Mouse (Mus musculus): ENCODE data around the gene Slc39a11. TPM values are rescaled to one million over a fixed set of nuclear protein-coding genes. Genes with fewer than 3 reads are reported as not detected.

Slc39a11 gene
- polyA plus RNA-seq, 1 experiment from 2014 or later, result 12.5 TPM

GRCm38 (mm10) chr11:113207966-113208365 is 441.9 kb downstream of the Slc39a11 start:
- 90% methylated on average over 10 of the region's 14 CpGs for WGBS
- no peak overlapping the region for H3K9ac ChIP-seq (replicated peaks; ENCODE audit: low read length)
- no peaks in the 10 kb centered on the region; the same call in 1 of the 2 replicates for H3K4me1 ChIP-seq (ENCODE audit: control insufficient read depth, insufficient read depth, low read length)
- H3K4me3 ChIP-seq (ENCODE audit: low read depth, low read length), result no peak overlapping the region
- ATAC-seq (replicated peaks; ENCODE audit: insufficient number of reproducible peaks, low FRiP score, low TSS enrichment, low read depth) (no peak), DNase-seq (ENCODE audit: low spot score) (no peak)
- H3K4me2 ChIP-seq (ENCODE audit: low read depth, low read length), result no peak overlapping the region
- H3K27me3 ChIP-seq (ENCODE audit: control insufficient read depth, insufficient read depth, low read length), result no peaks in the 10 kb centered on the region
- H3K36me3 ChIP-seq (replicated peaks; ENCODE audit: control insufficient read depth, insufficient read depth, low read depth, low read length), result no peaks in the 10 kb centered on the region
- no peak overlapping the region for H3K27ac ChIP-seq (replicated peaks; ENCODE audit: low read depth, low read length)
- no peaks in the 10 kb centered on the region for H3K9me3 ChIP-seq (replicated peaks; ENCODE audit: control insufficient read depth, low read length)

- Histone ChIP-seq H3K27me3 (ENCODE audit: control insufficient read depth, insufficient read depth, low read length) (no peaks in the 10 kb centered on the region), H3K4me2 (ENCODE audit: low read depth, low read length) (no peak overlapping the region), H3K4me1 (ENCODE audit: control insufficient read depth, insufficient read depth, low read length) (no peaks in the 10 kb centered on the region), H3K9ac (replicated peaks; ENCODE audit: low read length) (no peak overlapping the region), H3K9me3 (replicated peaks; ENCODE audit: control insufficient read depth, low read length) (no peaks in the 10 kb centered on the region), H3K4me3 (ENCODE audit: low read depth, low read length) (no peak overlapping the region), H3K27ac (replicated peaks; ENCODE audit: low read depth, low read length) (no peak overlapping the region), H3K36me3 (replicated peaks; ENCODE audit: control insufficient read depth, insufficient read depth, low read depth, low read length) (no peaks in the 10 kb centered on the region)
- DNase-seq (ENCODE audit: low spot score), result no peak
- no peak for ATAC-seq (replicated peaks; ENCODE audit: insufficient number of reproducible peaks, low FRiP score, low TSS enrichment, low read depth)
- WGBS, result 79% methylated on average over 10 of the region's 10 CpGs
These were observed 443.8 kb downstream of the Slc39a11 start for GRCm38 (mm10) chr11:113206099-113206498.

GRCm38 (mm10) chr11:113203008-113203407 is 446.9 kb downstream of the Slc39a11 start:
- DNase-seq (ENCODE audit: low spot score) (no peak), ATAC-seq (replicated peaks; ENCODE audit: insufficient number of reproducible peaks, low FRiP score, low TSS enrichment, low read depth) (no peak)
- H3K27me3 ChIP-seq (ENCODE audit: control insufficient read depth, insufficient read depth, low read length), result no peaks in the 10 kb centered on the region; the same call in 1 of the 2 replicates
- WGBS, result 87% methylated on average over 7 of the region's 7 CpGs
- no peak overlapping the region for H3K27ac ChIP-seq (replicated peaks; ENCODE audit: low read depth, low read length)
- H3K9me3 ChIP-seq (replicated peaks; ENCODE audit: control insufficient read depth, low read length), result no peaks in the 10 kb centered on the region
- H3K36me3 ChIP-seq (replicated peaks; ENCODE audit: control insufficient read depth, insufficient read depth, low read depth, low read length), result no peaks in the 10 kb centered on the region
- no peak overlapping the region for H3K9ac ChIP-seq (replicated peaks; ENCODE audit: low read length)
- no peak overlapping the region for H3K4me3 ChIP-seq (ENCODE audit: low read depth, low read length)
- no peak overlapping the region for H3K4me2 ChIP-seq (ENCODE audit: low read depth, low read length)
- H3K4me1 ChIP-seq (ENCODE audit: control insufficient read depth, insufficient read depth, low read length), result peaks cover 2% of the 10 kb centered on the region; the same call in 1 of the 2 replicates

- no peaks in the 10 kb centered on the region for H3K36me3 ChIP-seq (replicated peaks; ENCODE audit: control insufficient read depth, insufficient read depth, low read depth, low read length)
- DNase-seq (ENCODE audit: low spot score) (peak; percentile 94), ATAC-seq (replicated peaks; ENCODE audit: insufficient number of reproducible peaks, low FRiP score, low TSS enrichment, low read depth) (peak; percentile 78)
- peak overlapping the region; percentile 98 for H3K4me2 ChIP-seq (ENCODE audit: low read depth, low read length)
- H3K27me3 ChIP-seq (ENCODE audit: control insufficient read depth, insufficient read depth, low read length), result no peaks in the 10 kb centered on the region; the same call in 1 of the 2 replicates
- peak overlapping the region; percentile 82 for H3K9ac ChIP-seq (replicated peaks; ENCODE audit: low read length)
- peaks cover 2% of the 10 kb centered on the region; the same call in 1 of the 2 replicates for H3K4me1 ChIP-seq (ENCODE audit: control insufficient read depth, insufficient read depth, low read length)
- under 1% methylated on average over 42 of the region's 42 CpGs for WGBS
- no peaks in the 10 kb centered on the region for H3K9me3 ChIP-seq (replicated peaks; ENCODE audit: control insufficient read depth, low read length)
- peak overlapping the region; percentile 59 for H3K27ac ChIP-seq (replicated peaks; ENCODE audit: low read depth, low read length)
- H3K4me3 ChIP-seq (ENCODE audit: low read depth, low read length), result peak overlapping the region; percentile 68
These were observed 448.3 kb downstream of the Slc39a11 start for GRCm38 (mm10) chr11:113201470-113201997.

GRCm38 (mm10) chr11:113200901-113201300 is 449.0 kb downstream of the Slc39a11 start:
- no peaks in the 10 kb centered on the region for H3K36me3 ChIP-seq (replicated peaks; ENCODE audit: control insufficient read depth, insufficient read depth, low read depth, low read length)
- WGBS, result 11% methylated on average over 15 of the region's 15 CpGs
- H3K4me3 ChIP-seq (ENCODE audit: low read depth, low read length), result peak overlapping the region; percentile 68
- peak overlapping the region; percentile 98 for H3K4me2 ChIP-seq (ENCODE audit: low read depth, low read length)
- H3K9ac ChIP-seq (replicated peaks; ENCODE audit: low read length), result peak overlapping the region; percentile 82
- H3K4me1 ChIP-seq (ENCODE audit: control insufficient read depth, insufficient read depth, low read length), result peaks cover 2% of the 10 kb centered on the region; the same call in 1 of the 2 replicates
- no peak for ATAC-seq (replicated peaks; ENCODE audit: insufficient number of reproducible peaks, low FRiP score, low TSS enrichment, low read depth)
- H3K27ac ChIP-seq (replicated peaks; ENCODE audit: low read depth, low read length), result no peak overlapping the region
- H3K27me3 ChIP-seq (ENCODE audit: control insufficient read depth, insufficient read depth, low read length), result no peaks in the 10 kb centered on the region; the same call in 1 of the 2 replicates
- H3K9me3 ChIP-seq (replicated peaks; ENCODE audit: control insufficient read depth, low read length), result no peaks in the 10 kb centered on the region
- DNase-seq (ENCODE audit: low spot score), result no peak

GRCm38 (mm10) chr11:113198586-113198985 is 451.3 kb downstream of the Slc39a11 start:
- ATAC-seq (replicated peaks; ENCODE audit: insufficient number of reproducible peaks, low FRiP score, low TSS enrichment, low read depth) (no peak), DNase-seq (ENCODE audit: low spot score) (no peak)
- no peak overlapping the region for H3K27ac ChIP-seq (replicated peaks; ENCODE audit: low read depth, low read length)
- H3K9me3 ChIP-seq (replicated peaks; ENCODE audit: control insufficient read depth, low read length), result no peaks in the 10 kb centered on the region
- no peak overlapping the region for H3K4me3 ChIP-seq (ENCODE audit: low read depth, low read length)
- H3K9ac ChIP-seq (replicated peaks; ENCODE audit: low read length), result no peak overlapping the region
- no peaks in the 10 kb centered on the region for H3K36me3 ChIP-seq (replicated peaks; ENCODE audit: control insufficient read depth, insufficient read depth, low read depth, low read length)
- H3K27me3 ChIP-seq (ENCODE audit: control insufficient read depth, insufficient read depth, low read length), result no peaks in the 10 kb centered on the region; the same call in 1 of the 2 replicates
- no peak overlapping the region for H3K4me2 ChIP-seq (ENCODE audit: low read depth, low read length)
- H3K4me1 ChIP-seq (ENCODE audit: control insufficient read depth, insufficient read depth, low read length), result peaks cover 2% of the 10 kb centered on the region; the same call in 1 of the 2 replicates
- WGBS, result 79% methylated on average over 15 of the region's 15 CpGs

GRCm38 (mm10) chr11:113197624-113198023 is 452.3 kb downstream of the Slc39a11 start:
- H3K9me3 ChIP-seq (replicated peaks; ENCODE audit: control insufficient read depth, low read length), result no peaks in the 10 kb centered on the region
- H3K36me3 ChIP-seq (replicated peaks; ENCODE audit: control insufficient read depth, insufficient read depth, low read depth, low read length), result no peaks in the 10 kb centered on the region
- peaks cover 2% of the 10 kb centered on the region; the same call in 1 of the 2 replicates for H3K4me1 ChIP-seq (ENCODE audit: control insufficient read depth, insufficient read depth, low read length)
- no peak overlapping the region for H3K9ac ChIP-seq (replicated peaks; ENCODE audit: low read length)
- no peak for DNase-seq (ENCODE audit: low spot score)
- H3K27ac ChIP-seq (replicated peaks; ENCODE audit: low read depth, low read length), result no peak overlapping the region
- ATAC-seq (replicated peaks; ENCODE audit: insufficient number of reproducible peaks, low FRiP score, low TSS enrichment, low read depth), result no peak
- no peak overlapping the region for H3K4me2 ChIP-seq (ENCODE audit: low read depth, low read length)
- 78% methylated on average over 8 of the region's 8 CpGs for WGBS
- H3K4me3 ChIP-seq (ENCODE audit: low read depth, low read length), result no peak overlapping the region
- H3K27me3 ChIP-seq (ENCODE audit: control insufficient read depth, insufficient read depth, low read length), result no peaks in the 10 kb centered on the region; the same call in 1 of the 2 replicates

- Histone ChIP-seq H3K4me1 (ENCODE audit: control insufficient read depth, insufficient read depth, low read length) (peaks cover 2% of the 10 kb centered on the region; the same call in 1 of the 2 replicates), H3K27me3 (ENCODE audit: control insufficient read depth, insufficient read depth, low read length) (no peaks in the 10 kb centered on the region; the same call in 1 of the 2 replicates), H3K36me3 (replicated peaks; ENCODE audit: control insufficient read depth, insufficient read depth, low read depth, low read length) (no peaks in the 10 kb centered on the region), H3K9ac (replicated peaks; ENCODE audit: low read length) (no peak overlapping the region), H3K27ac (replicated peaks; ENCODE audit: low read depth, low read length) (no peak overlapping the region), H3K4me2 (ENCODE audit: low read depth, low read length) (no peak overlapping the region), H3K9me3 (replicated peaks; ENCODE audit: control insufficient read depth, low read length) (no peaks in the 10 kb centered on the region), H3K4me3 (ENCODE audit: low read depth, low read length) (no peak overlapping the region)
- no peak for DNase-seq (ENCODE audit: low spot score)
- ATAC-seq (replicated peaks; ENCODE audit: insufficient number of reproducible peaks, low FRiP score, low TSS enrichment, low read depth), result no peak
- 90% methylated on average over 19 of the region's 19 CpGs for WGBS
These were observed 453.5 kb downstream of the Slc39a11 start for GRCm38 (mm10) chr11:113196234-113197007.

All from embryonic facial prominence, embryonic 11.5 days (tissue).